Mouse (Mus musculus): Measurements from ENCODE around the gene Lgi4.
A peak's percentile ranks its signal among the peaks of the same experiment; 100 is the strongest.

The Lgi4 gene

DNA sequence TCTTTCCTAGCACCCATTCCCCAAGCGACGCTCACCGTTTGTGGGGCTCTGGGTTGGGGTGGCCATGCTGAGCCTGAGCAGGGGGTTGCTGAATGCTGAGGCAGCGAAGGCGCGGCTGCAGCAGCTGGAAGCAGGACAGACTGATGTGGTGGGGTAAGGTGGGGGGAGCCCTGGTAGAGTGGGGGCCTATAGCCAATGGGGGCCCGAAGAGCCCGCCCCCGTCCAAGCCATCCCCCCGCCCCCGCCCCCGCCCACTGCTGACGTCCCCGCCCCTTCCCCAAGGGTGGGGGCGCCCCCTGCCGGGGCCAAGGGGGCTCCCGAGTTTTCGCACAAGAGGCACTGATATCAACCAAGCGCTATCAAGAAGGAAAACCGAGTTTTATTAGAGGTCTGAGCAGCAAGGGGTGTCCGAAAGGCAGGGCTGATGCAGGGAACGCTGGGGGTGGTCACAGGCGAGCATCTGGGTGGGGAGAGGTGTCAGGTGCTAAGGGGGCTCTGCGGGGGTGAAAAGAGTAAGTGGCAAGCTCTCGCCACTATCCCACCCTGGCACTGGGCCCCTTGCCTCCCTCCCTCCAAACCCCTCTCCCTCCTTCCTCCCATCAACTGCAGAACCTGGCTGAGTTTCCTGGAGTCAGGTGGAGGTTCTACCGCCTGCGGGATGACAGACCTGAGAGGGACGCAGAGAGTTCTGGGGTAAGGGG is 7.7 kb upstream of the Lgi4 start, which contains the start of gene Fxyd7:
Fxyd7 (minus strand) TSS at position 147 of the 701 bp plus-strand sequence.
- DNase-seq (ENCODE audit: low spot score in 2 of 2) = peak in 1 of 2 experiments; percentile 50

DNA sequence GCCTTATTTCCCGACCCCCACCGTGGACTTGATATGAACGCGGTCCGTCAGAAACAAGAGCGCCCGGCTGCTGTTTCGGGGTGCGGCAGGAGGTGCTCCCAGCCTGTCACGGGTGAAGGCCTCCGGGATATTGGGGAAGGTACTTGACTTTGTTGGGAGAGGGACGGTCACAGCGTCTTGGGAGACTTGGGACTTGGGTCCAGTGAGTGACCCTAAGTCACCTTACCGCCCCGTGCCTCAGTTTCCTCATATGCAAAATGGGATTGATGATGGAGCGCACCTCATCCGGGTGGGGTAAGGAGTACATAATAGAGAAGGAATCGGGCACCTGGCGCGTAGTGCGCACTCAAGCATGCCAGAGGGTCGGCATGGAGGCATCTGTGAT is 6.9 kb upstream of the Lgi4 start:
- no peak for DNase-seq (ENCODE audit: low spot score in 2 of 2)

DNA sequence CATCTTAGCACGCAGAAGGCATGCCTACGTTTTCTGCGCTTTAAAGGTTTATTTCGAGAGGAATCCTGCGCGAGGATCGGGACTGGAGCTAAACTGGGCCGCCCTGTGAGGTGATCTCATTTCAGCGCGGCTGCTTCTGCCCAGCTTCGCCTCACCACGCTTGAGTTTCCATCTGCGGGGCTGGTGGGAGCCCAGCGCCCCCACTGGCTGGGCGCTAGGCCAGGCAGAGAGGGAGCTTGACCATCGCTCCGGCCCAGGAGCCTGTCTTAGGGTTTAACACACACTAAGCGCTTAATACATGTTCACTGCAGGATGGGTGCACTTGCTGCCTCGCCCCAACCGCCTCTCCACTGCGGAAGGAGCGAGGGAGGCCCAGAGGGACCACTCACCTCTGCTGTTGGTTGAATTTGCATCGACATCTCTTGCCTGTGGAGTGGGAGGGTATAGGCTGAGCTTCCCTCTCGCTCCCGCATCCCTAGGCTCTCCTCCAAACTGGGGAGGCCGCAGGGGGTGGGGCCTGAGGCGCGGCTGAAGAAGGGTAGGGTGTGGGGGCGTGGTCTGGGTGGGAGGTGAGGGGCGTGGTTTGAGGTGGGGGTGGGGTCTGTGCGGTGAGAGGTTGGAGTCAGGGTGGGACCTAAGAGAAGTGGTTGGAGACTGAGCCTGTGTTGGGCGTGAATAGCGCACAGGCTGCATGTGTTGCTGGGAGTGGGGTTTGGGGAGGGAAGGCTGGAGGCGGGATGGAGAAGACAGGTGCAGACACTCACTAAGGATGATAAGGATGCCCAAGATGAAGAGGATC is 6.3 kb upstream of the Lgi4 start:
- peak; percentile 68 to 71 for DNase-seq (ENCODE audit: low spot score in 2 of 2)

DNA sequence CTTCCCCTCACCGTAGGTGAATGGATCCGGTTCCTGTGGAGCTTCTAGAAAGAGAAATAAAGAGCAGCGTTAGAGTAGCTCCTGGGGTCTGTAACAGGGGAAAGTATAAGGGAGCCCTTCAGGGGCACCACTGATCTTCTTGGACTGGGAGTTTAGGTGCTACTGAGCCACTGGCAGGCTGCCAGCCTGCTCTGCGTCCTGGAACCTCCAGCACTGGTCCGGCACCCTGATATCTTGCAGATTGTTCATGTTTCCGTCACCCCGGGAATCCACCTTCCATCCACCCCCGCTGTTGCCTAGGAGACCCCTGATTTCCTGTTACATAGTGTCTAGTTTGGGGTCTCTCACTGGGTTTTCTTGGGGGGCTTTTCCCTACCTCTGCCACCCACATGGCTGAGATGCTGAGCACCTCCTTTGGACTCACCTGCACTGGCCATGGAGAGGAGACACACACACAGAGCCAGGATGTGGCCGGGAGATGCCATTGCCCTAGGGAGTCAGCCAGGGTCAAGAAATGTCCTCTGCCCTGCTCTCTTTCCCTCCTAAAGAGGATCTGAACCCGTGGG is 5.2 kb upstream of the Lgi4 start:
- DNase-seq (ENCODE audit: low spot score in 2 of 2) = no peak

DNA sequence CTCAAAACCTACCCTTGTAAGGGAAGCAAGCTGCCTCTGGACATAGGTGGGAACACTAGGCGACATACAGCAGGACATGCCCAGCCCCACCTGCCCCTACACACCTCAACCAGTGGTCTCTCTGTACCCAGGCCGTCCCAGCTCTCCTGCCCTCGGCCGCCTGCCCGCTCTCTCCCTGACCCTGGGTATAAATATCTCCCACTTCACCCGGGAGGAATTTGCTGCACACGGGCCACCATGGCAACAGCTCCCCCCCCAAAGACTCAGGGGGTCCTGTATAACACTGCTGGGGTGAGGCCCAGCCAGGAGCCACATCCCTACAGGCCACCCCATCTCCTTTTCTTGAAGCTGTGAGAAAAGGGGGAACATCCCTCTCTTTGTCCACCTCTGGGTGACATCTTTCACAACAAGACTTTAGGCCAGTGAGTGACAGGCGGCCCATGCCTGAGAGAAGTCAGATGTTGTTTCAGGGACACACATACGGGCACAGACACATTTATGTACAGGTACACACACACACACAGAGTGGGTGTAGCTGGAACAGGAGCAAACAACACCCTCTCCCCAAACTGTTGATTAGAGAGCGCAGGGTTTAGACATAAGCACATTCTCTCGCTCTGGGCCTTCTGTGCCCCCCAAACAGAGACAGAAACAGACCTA is 4.4 kb upstream of the Lgi4 start:
- no peak for DNase-seq (ENCODE audit: low spot score in 2 of 2)

DNA sequence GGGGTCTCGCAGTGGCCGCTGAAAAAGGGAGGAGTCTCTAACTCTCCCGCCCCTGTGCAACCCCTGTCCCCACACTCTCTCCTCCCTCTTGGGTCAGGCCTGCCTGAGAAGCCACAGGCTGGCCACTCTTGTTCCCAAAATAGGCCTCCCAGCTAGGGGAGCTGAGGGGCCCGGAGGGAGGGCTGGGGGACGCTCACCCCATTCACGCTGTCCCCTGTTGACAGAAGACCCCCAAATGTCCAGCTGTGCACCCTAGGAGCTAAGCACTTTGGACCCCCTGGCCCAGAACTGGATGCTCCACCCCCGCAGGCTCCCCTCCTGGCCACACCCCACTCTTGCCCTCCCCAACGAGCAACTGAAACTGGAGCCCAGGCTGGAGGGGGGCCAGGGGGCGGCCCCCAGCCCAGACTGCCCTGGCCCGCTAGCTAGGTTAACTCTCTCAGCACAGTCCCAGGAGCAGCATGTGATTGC is 3.8 kb upstream of the Lgi4 start:
- peak; percentile 52 to 63 for DNase-seq (ENCODE audit: low spot score in 2 of 2)

DNA sequence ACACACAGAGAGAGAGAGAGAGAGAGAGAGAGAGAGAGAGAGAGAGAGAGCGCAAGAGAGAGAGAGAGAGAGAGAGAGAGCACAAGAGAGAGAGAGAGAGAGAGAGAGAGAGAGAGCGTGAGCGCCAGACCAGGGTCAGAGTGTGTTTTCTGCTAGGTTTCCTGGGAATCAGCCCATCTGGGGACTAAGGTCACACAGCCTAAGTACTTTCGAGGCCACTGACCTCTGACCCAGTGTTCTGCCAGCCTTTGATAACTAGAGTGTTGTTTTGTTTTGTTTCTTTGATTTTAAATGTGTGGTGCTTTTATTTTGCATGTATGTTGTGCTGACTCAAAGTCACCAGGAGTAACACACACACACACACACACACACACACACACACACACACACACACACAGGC is 3.3 kb upstream of the Lgi4 start:
- no peak for DNase-seq (ENCODE audit: low spot score in 2 of 2)

DNA sequence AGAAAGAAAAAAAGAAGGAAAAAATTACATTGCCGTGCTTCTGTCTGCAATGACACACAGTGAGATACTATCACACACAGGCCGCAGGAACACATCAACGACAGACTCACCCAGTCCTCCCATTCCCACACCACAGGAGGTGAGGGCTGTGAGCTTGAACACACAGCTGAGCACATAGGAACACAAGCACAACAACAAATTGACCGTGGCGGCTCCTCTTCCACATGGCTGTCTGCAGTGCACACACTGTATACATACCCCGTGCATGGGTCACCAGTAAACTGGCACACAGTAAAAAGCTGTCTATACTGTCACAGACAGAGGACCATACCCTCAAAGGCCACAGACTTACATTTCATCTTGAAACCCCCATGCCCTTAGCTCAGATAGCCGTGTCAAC is 2.7 kb upstream of the Lgi4 start:
- no peak for DNase-seq (ENCODE audit: low spot score in 2 of 2)

DNA sequence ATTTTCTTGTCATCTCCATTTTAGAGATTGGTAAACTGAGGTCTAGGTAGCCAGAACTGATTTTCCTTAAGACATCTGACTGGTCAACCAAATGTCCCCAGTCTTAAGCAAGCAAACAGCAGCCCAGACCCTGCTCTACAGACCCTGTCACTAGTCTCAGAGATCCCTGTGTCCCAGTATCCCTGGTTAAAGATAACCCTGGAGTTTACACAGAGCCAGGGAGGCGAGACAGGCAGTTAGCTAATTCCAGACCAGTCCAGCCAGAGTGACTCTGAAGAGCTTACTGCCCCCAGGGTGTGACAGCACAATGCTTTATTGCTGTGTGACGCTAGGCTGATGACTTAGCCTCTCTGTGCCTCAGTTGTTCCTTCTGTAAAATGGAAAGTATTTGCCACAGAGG is 2.1 kb upstream of the Lgi4 start, which contains the start of gene Fxyd1:
Fxyd1 (minus strand) TSS at position 129 of the 400 bp plus-strand sequence.
- no peak for DNase-seq (ENCODE audit: low spot score in 2 of 2)

DNA sequence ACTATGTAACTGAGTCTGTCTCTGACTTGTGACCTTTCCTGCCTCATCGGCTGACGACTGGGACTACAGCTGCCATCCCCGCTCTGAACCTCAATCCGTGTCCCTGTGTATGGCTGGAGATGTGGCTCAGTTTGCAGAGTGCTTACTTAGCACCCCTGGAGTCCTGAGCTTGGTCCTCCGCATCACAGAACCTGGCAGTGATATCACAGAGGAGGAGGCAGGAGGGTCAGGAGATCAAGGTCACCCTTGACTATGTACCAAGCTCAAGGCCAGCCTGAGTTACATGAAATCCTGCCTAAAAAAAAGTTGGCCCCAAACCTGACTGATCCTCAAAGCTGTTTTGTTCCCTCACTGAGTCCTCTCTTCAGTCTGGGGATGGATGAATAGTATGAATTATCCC is 1.4 kb upstream of the Lgi4 start:
- DNase-seq (ENCODE audit: low spot score in 2 of 2) = no peak

DNA sequence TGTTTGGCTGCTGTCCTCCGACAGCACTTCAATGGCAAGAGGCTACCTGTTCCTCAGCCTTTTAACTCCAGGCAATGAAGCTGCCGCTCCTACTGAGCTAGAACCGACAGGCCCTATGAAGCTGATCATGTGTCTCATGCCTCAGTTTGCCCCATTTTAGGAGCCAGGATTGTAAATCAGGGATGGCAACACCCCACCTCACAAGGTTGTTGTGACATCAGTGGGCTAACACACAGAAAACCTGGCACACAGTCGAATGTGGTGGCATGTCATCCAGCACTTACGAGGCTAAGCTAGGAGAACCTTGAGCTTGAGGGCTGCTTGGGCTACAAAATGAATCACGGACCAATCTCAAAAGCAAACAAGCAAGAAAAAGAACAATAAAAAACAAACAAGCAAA is 931 bp upstream of the Lgi4 start:
- no peak for DNase-seq (ENCODE audit: low spot score in 2 of 2)

DNA sequence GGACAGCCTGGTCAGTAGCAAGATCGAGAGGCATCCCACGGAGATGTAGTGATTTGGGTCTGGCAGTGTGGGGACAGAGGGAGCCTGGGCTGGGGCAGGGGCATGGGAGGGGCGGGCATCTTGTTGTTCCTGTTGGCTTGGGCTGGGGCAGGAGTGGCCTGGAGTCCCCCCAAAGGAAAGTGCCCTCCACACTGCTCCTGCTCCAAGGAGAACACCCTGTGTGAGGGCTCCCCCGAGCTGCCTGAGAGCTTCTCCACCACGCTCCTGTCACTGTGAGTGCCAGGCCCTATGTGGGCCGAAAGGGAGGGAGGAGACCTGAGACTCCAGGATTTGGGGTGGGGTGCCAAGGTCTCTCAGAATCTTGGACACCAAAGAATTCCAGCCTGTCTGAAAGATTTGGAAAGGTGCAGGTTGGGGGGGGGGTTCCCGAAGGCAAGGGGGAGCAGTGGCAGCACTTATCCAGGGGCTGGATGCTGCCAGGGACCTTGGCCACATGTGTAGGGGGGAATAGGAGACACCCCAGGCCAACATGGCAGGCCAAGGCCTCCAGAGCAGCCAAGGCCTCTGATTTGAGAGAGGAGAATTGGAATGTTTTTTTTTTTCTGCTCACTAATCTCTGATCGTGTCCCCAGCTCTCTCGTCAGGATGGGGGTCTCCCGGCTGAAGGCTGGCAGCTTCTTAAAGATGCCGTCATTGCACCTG is 928 bp downstream of the Lgi4 start:
- DNase-seq (ENCODE audit: low spot score in 2 of 2) = no peak

DNA sequence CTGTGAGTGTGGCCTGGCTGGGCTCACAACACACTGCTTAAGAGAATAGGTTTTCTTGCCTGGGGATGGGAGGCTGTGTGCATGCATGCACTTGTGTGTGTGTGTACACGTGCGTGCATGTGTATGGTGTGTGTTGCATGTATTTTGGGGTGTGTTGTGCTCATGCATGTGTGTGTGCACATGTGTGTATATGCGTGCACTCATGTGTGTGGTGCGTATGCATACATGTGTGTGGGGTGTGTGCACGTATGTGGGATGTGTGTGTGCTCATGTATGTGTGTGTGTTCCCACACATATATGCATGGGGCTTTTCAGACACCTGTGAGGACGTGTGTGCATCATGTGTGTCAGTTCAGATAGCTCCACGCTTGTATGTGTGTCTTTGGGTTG is 1.5 kb downstream of the Lgi4 start:
- DNase-seq (ENCODE audit: low spot score in 2 of 2) = no peak

DNA sequence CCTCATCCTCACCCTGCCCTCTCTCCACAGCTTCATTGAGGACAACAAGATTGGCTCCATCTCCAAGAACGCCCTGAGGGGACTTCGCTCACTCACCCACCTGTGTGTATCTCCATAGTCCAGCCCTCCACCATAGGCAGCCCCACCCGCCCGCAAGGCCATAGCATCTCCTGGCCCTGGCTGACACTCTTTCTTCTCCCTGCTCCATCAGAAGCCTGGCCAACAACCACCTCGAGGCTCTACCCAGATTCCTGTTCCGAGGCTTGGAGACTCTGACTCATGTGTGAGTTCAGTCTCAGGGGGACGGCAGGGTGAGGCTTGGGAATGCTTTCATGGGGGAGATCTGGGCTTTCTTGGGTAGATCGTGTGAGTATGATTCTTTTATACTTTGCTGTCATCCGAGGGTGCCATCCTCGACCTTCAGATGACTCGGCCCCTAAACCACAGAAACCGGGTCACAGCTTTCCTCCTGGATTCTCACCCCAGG is 4.0 kb downstream of the Lgi4 start:
- DNase-seq (ENCODE audit: low spot score in 2 of 2) = no peak

DNA sequence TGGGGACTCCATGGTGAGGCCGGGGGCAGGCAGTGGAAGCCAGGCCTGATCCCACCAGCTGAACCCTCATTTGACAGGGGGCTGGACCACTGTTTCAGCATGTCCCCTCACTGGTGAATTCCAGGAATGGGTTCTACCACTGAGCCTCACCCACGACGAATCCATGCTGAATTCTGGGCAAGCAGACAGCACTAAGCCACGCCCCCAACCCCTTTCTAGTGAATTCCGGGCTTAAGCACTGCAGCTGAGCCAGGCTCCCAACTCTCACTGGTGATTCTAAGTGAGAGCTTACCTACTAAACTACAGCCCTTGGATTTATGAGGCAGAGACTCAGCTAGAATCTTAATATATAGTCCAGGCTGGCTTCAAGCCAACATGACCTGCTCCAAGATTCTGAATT is 8.7 kb downstream of the Lgi4 start:
- DNase-seq (ENCODE audit: low spot score in 2 of 2) = peak in 1 of 2 experiments; percentile 40

DNA sequence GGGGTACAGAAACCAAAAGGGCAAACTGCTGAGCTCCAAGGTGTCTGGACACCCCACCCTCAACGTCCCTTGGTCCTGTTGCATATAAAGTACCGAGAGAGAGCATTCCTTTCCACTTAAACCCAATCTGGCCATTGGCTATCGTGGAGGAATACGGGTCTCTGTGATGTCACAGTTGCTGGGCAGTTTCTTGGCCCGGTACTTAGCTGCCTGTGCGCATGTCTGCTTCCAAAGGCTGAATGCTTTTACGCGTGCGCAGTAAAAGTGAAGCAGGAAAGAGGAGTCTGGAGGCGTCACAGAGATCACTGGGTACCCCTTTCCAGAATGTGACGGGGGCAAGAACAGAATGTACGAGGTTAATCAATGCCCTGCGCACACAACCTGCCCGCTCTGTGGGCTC is 10.3 kb downstream of the Lgi4 start:
- DNase-seq (ENCODE audit: low spot score in 2 of 2) = no peak

DNA sequence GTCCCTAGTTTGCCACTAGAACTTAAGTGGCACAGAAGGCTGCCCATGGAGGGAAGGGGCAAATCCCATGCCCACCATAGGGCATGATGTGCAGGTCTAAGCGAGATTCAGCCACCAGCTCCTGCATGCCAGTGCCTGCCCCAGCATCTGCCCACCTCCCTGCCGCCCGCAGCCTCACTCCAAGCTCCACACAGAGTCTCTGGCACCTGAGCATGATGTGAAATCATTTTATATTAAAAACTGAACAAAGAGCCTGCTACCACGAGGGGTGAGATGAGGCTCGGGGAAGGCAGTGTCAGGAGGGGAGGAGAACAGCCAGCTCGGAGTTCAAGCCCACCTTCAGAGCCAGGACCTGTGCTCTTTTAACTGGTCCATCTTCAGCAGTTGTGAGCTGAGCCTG is 11.2 kb downstream of the Lgi4 start:
- no peak for DNase-seq (ENCODE audit: low spot score in 2 of 2)

DNA sequence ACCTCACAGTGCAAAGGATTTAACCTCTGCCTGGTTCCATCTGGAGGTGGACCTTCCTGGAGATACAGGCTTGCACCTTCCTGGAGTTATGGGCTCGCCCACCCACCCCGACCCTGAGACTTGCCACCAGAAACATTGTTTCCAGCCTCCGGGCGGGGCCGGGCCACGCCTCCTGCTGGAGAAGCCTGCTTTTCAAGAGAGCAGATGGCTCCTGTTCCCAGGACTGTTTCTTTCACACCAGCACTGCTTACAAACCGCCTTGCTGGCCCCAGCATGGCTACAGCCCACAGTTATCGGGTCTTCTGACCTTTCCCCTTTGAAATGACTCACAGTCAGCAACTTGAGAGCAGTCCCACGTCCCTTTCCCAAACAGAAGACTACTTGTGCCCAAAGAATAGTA is 13.2 kb downstream of the Lgi4 start:
- DNase-seq (ENCODE audit: low spot score in 2 of 2) = no peak

DNA sequence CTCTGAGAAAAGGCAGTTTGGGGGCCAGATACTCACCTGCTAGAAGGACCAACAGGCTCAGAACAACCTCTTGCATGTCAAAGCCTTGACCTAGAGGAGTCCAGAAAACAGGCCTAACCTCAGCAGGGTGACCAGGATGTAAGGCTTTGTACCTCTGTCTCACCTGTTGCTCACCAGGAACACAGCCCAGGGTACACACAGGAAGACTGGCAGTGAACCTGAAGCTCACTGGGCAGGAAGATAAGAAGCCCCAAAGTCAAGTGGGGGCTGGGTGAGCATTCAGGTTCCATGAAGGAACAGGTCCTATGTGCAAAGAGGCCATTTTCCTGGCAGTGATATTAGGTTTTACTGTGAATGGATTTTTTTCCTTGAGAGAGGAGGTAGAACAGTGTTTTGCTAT is 14.4 kb downstream of the Lgi4 start:
- no peak for DNase-seq (ENCODE audit: low spot score in 2 of 2)

DNA sequence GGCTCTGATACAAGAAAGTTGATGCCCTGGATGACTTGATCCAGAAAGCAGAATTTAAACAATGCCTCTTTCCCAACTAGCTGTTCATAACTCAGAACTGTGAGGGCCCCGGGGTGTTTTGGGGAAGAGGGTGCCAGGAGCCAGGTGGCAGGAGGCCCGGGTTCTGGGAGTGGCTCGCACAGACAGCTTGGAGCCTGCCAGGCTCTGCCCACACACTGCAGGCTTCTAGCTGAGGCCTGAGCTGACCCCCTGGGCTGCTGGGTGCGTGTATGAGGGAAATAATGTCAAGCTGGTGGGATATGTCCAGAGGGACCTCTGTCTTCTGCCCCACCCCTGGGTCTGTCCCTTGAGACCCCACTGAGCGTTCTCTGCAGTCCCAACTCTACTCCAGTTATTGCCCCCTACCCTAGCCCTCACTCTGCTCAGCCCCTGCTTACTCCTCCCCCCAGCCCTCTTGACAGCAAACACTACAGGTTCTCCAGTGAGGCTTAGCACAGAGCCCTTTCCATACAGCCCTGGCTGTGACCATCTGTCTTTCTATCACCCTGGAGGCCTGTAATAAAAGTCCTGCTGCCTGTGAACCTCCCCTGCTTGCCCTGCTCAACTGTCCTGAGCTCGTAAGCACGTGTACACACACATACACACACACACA is 15.0 kb downstream of the Lgi4 start:
- no peak for DNase-seq (ENCODE audit: low spot score in 2 of 2)

DNA sequence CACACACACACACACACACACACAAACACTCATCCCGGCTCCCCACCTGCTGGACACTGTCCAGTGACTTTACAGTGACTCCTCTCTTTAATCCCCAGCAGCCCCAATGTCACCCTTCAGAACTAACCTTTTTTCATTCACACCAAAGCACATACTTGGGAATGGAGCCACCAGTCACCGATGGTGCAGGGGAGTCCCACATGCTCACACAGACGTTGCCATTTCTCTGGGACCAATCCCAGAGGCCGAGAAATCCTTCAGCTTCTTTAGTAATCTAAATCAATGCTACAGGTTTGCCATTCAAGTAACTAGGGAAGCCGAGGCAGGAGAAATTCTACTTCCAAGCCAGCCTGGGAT is 15.5 kb downstream of the Lgi4 start:
- DNase-seq (ENCODE audit: low spot score in 2 of 2) = no peak

Measured in frontal cortex, postnatal 10 days (tissue).